Mouse (Mus musculus) activated CD4-positive, CD25-positive, alpha-beta regulatory T cell, adult 9 weeks (primary cell): ENCODE data around the gene Cd164. TPM values are rescaled to one million over a fixed set of nuclear protein-coding genes. Genes with fewer than 3 reads are reported as not detected.

Experiments
- polyA plus RNA-seq: library from polyadenylated mRNA; unstranded; fragments of 100-300 nt; shearing (Covaris generic); gene quantifications from one replicate; pipeline ENCODE4 v1.2.1, GENCODE M21; 2017

Cd164 gene
- 254 TPM for polyA plus RNA-seq

DNA sequence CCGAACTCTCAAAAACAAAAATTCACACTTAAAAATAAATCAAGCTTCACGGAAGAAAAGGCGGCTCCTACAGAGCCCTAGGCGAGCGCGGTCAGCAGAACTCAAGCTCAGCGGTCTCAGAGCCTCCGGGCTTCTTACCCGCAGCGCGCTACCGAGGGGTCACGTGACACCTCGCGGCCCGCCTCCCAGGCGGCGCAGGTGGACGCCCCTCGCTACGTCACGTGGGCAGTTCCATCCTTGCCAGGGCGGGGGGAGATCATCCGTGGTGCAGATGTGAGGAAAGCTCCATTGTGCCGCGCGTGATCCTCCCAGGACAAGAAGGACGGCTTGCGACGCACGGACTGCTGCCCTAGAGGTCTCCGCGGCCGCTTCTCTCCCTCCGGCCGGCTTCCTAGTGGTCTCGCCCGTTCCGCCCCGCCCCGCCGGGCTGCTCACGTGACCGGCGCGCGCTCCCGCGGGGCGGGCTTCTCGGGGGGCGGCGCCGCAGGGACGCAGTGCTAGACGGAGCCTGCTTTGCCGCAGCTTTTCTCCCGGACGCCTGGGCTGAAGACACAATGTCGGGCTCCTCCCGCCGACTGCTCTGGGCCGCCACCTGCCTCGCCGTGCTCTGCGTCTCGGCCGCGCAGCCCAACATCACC, at the start of gene Cd164:
TSS of gene Cd164 (plus strand) at position 434 of the 638 bp plus-strand sequence.

GRCm38 (mm10) chr10:41476171-41477017, 42.8 kb upstream of the Cd164 start, which contains the start of gene Mical1:
TSS of gene Mical1 (plus strand) at chr10:41476314.

DNA sequence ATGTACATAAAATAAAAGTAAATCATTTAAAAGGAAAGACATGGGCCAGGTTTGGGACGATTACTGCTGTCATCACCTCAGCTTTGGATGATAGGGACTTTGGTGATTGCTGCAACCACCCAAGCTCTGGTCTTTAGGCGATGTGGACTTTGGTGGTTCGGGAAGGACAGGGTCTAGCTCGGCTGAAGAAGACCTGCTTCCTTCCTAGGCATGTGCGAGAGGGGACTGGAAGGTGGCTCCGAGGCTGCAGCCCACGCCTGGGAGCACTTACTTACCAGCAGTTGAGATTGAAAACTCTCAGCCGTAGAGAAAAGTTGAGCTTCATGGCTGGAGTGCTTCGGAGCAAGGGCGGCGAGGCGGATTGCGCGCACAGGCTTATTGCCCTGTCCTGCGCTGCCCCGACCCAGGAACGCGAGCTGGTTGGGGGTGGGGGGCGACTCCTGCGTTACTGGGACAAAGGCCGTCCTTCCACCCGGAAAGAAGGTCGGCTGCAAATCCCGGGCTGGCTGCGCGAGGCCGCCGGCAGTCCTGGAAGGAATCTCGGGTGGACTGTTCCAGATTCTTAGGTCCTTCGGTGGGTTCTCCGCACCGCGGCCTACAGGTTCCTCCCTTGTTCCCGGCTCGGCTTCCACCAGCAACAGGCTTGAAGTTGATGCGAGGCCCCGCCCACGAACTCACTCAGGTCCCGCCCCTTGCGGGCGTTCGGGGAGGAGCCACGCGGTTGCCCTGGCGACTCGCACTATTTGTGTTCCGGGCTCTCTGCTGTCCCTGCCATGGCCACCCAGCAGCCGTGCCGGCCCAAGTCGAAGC, 29.3 kb upstream of the Cd164 start, which contains the start of the genes Smpd2 and Ppil6:
TSS of gene Smpd2 (minus strand) at position 662 of the 810 bp plus-strand sequence.
TSS of gene Ppil6 (plus strand) at position 732 of the 810 bp plus-strand sequence.

Other genes with a start within 250 kb of the Cd164 start
- gene Fig4, start 216.2 kb upstream of the Cd164 start, polyA plus RNA-seq: 36.1 TPM
- gene Ak9, start 215.4 kb upstream of the Cd164 start, polyA plus RNA-seq: not detected
- gene Zbtb24, start 69.0 kb upstream of the Cd164 start, polyA plus RNA-seq: 50.5 TPM
- 103 TPM for gene Mical1, start 43.1 kb upstream of the Cd164 start, polyA plus RNA-seq
- gene Smpd2, start 29.0 kb upstream of the Cd164 start, polyA plus RNA-seq: 42.8 TPM
- gene Ppil6, start 29.0 kb upstream of the Cd164 start, polyA plus RNA-seq: not detected
- gene Ccdc162, start 197.2 kb downstream of the Cd164 start, polyA plus RNA-seq: 0.84 TPM